Mouse (Mus musculus) heart, adult 2 months (tissue): ENCODE data around the gene Sfxn3. TPM values are rescaled to one million over a fixed set of nuclear protein-coding genes. Genes with fewer than 3 reads are reported as not detected.
A peak's percentile ranks its signal among the peaks of the same experiment; 100 is the strongest.

ENCODE experiments used
- DNase-seq, 2 experiments: peaks; one replicate each; pipeline ENCODE4 v3.0.0; 2021
- H3K27ac ChIP-seq: fragments of 200-600 bp; 2 replicates; pipeline ENCODE4 v1.8.1; 2022
- H3K27me3 ChIP-seq: fragments of 200-500 bp; 2 replicates; pipeline ENCODE4 v1.6.1; 2012; ENCODE audit warnings: mild to moderate bottlenecking, low read length, inconsistent platforms, mixed read lengths; ENCODE audit not compliant: control insufficient read depth, insufficient read depth
- H3K36me3 ChIP-seq: fragments of 200-500 bp; 2 replicates; pipeline ENCODE4 v1.6.1; 2012; ENCODE audit warnings: low read length, inconsistent platforms; ENCODE audit not compliant: control insufficient read depth, insufficient read depth
- H3K4me1 ChIP-seq: fragments of 200-500 bp; 2 replicates; pipeline ENCODE4 v1.6.1; 2011; ENCODE audit warnings: low read length; ENCODE audit not compliant: control insufficient read depth, insufficient read depth
- H3K4me3 ChIP-seq: fragments of 200-600 bp; 2 replicates; pipeline ENCODE4 v1.8.1; 2022
- H3K79me2 ChIP-seq: fragments of 200-500 bp; replicated peaks from 2 replicates; pipeline ENCODE4 v1.6.1; 2012; ENCODE audit warnings: mild to moderate bottlenecking, inconsistent platforms, low read length, moderate library complexity, mixed read lengths; ENCODE audit not compliant: control insufficient read depth, insufficient read depth
- H3K9ac ChIP-seq: fragments of 200-500 bp; 2 replicates; pipeline ENCODE4 v1.6.1; 2012; ENCODE audit warnings: low read depth, mild to moderate bottlenecking, control low read depth, inconsistent platforms, low read length, mixed read lengths
- CTCF ChIP-seq: fragments of 200-600 bp; IDR thresholded peaks from 2 replicates; pipeline ENCODE4 v1.8.1; 2022; ENCODE audit warnings: antibody characterized with exemption, mild to moderate bottlenecking, moderate library complexity
- EP300 ChIP-seq: fragments of 200-500 bp; IDR thresholded peaks from 2 replicates; pipeline ENCODE4 v1.6.1; 2011; ENCODE audit warnings: low read depth, low read length, control low read depth; ENCODE audit not compliant: insufficient read depth
- POLR2A ChIP-seq: fragments of 200-500 bp; IDR thresholded peaks from 2 replicates; pipeline ENCODE4 v1.6.1; 2011; ENCODE audit warnings: mild to moderate bottlenecking, low read depth, low read length, control low read depth; ENCODE audit not compliant: insufficient read depth
- WGBS: fragments of 180-500 bp; shearing (Covaris S2); methylation state at CpG from one replicate; pipeline ENCODE4 v1.1.7; 2018; 5-methylcytosine and 5-hydroxymethylcytosine counted together
- intact Hi-C: fragments of 180-260 bp; cut with DNase I; formaldehyde crosslinking; loops from one replicate; pipeline ENCODE4 v1.15.1; 2025
- polyA plus RNA-seq: library from polyadenylated mRNA; depleted of rRNA; stranded (reverse); fragments of >200 nt; gene quantifications from 2 replicates; pipeline ENCODE4 v1.2.3, GENCODE M21; 2012
- total RNA-seq, 2 experiments: library from RNA; stranded (reverse); gene quantifications; 2 replicates each; pipeline ENCODE4 v1.2.3; 2021

Gene Sfxn3
- total and polyA plus RNA-seq, 3 experiments: 10.0 to 15.5 (median 11.1) TPM

DNA sequence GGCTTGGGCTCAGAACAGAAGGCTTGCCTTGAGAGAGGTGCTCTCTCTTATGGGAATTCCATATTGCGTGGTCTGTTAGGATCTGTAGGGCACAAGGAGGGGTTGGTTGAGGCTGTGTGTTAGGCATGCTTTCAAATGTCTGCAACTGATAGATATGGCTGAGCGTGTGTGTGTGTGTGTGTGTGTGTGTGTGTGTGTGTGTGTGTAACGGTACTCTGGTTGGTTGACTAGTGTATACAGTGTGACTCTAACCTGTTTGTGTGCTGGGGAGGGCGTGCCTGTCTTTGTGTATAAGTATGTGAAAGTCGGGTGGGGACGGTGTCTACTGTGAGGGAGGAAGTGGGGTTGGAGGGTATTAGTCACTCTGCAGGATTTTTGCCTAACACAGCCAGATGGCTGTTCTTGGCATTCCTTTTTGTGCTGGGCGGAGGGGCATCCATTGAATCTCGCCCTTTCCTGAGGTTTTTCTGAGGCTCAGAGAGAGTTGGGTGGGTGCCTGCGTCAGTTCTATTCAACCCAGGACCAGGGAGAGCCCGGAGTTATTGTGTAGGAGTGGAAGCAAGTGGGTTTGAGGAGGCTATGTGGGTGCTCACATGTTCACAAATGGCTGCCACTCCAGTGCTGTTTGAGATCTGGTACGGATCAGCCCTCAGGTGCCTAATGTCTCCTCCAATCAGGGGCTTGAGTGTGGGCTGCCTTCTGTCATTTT lies 786 bp downstream of the Sfxn3 start:
- peaks cover 2% of the 10 kb centered on the region; the same call in 1 of the 2 replicates for H3K4me1 ChIP-seq
- no peaks in the 10 kb centered on the region for H3K79me2 ChIP-seq
- DNase-seq: peak in 1 of 2 experiments; percentile 77
- TF ChIP-seq CTCF (no peak), EP300 (peak; percentile 56; the same call in 1 of the 2 replicates), POLR2A (no peak)
- intact Hi-C loops: no loop called here
- H3K4me3 ChIP-seq: peak overlapping the region; percentile 52
- H3K9ac ChIP-seq: peak overlapping the region; percentile 66
- H3K27ac ChIP-seq: peak overlapping the region; percentile 95
- H3K27me3 ChIP-seq: no peaks in the 10 kb centered on the region
- 14% methylated on average over 11 of the region's 11 CpGs for WGBS
- H3K36me3 ChIP-seq: no peaks in the 10 kb centered on the region

- TF ChIP-seq CTCF: no peak
- TF ChIP-seq EP300: no peak
- no peak for TF ChIP-seq POLR2A
- Histone ChIP-seq H3K27me3 (no peaks in the 10 kb centered on the region), H3K4me1 (peaks cover 2% of the 10 kb centered on the region; the same call in 1 of the 2 replicates), H3K27ac (peak overlapping the region; percentile 95), H3K4me3 (peak overlapping the region; percentile 52; the same call in 1 of the 2 replicates), H3K79me2 (no peaks in the 10 kb centered on the region), H3K9ac (peak overlapping the region; percentile 66), H3K36me3 (no peaks in the 10 kb centered on the region)
- no peak for DNase-seq
- intact Hi-C loops: no loop called here
- 77% methylated on average over 12 of the region's 12 CpGs for WGBS
Observed at GRCm38 (mm10) chr19:45048644-45049365, 1.5 kb downstream of the Sfxn3 start.

DNA sequence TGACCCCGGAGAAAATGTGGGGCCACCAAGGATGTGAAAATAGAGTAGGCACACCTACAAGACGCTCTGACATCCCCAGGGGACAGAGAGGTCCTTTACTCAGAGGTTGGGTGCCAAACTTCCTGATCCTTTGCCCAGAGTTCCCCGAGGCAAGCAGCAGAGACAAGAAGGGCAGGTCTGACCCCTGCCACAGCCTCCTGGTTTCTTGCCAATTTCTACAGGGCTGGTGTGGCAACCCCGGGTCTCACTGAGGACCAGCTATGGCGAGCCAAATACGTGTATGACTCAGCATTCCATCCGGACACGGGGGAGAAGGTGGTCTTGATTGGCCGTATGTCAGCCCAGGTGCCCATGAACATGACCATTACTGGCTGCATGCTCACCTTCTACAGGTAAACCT lies 2.2 kb downstream of the Sfxn3 start:
- no peaks in the 10 kb centered on the region for H3K79me2 ChIP-seq
- H3K9ac ChIP-seq: no peak overlapping the region
- no peak for TF ChIP-seq EP300
- TF ChIP-seq POLR2A: no peak
- no peak for TF ChIP-seq CTCF
- H3K36me3 ChIP-seq: no peaks in the 10 kb centered on the region
- intact Hi-C loops: no loop called here
- peaks cover 2% of the 10 kb centered on the region; the same call in 1 of the 2 replicates for H3K4me1 ChIP-seq
- no peak overlapping the region for H3K4me3 ChIP-seq
- DNase-seq: no peak
- WGBS: 62% methylated on average over 9 of the region's 9 CpGs
- H3K27ac ChIP-seq: no peak overlapping the region
- H3K27me3 ChIP-seq: no peaks in the 10 kb centered on the region

- WGBS: 82% methylated on average over 8 of the region's 8 CpGs
- Histone ChIP-seq H3K9ac (no peak overlapping the region), H3K27me3 (no peaks in the 10 kb centered on the region), H3K79me2 (no peaks in the 10 kb centered on the region), H3K4me1 (peaks cover 5% of the 10 kb centered on the region), H3K27ac (no peak overlapping the region), H3K4me3 (no peak overlapping the region), H3K36me3 (no peaks in the 10 kb centered on the region; the same call in 1 of the 2 replicates)
- DNase-seq: no peak
- intact Hi-C loops: no loop called here
- TF ChIP-seq EP300 (no peak), POLR2A (no peak), CTCF (no peak)
Observed at GRCm38 (mm10) chr19:45053451-45053850, 6.1 kb downstream of the Sfxn3 start.

- intact Hi-C loops: no loop called here
- no peak overlapping the region for H3K4me3 ChIP-seq
- H3K27ac ChIP-seq: no peak overlapping the region
- no peak overlapping the region for H3K9ac ChIP-seq
- no peaks in the 10 kb centered on the region for H3K27me3 ChIP-seq
- DNase-seq: no peak
- no peak for TF ChIP-seq CTCF
- TF ChIP-seq POLR2A: no peak
- TF ChIP-seq EP300: no peak
- 73% methylated on average over 6 of the region's 6 CpGs for WGBS
- no peaks in the 10 kb centered on the region for H3K79me2 ChIP-seq
- peaks cover 5% of the 10 kb centered on the region for H3K4me1 ChIP-seq
- no peaks in the 10 kb centered on the region; the same call in 1 of the 2 replicates for H3K36me3 ChIP-seq
Observed at GRCm38 (mm10) chr19:45054892-45055690, 7.8 kb downstream of the Sfxn3 start.
